Mouse (Mus musculus): ENCODE results near the gene Gse1.

Gene Gse1

DNA sequence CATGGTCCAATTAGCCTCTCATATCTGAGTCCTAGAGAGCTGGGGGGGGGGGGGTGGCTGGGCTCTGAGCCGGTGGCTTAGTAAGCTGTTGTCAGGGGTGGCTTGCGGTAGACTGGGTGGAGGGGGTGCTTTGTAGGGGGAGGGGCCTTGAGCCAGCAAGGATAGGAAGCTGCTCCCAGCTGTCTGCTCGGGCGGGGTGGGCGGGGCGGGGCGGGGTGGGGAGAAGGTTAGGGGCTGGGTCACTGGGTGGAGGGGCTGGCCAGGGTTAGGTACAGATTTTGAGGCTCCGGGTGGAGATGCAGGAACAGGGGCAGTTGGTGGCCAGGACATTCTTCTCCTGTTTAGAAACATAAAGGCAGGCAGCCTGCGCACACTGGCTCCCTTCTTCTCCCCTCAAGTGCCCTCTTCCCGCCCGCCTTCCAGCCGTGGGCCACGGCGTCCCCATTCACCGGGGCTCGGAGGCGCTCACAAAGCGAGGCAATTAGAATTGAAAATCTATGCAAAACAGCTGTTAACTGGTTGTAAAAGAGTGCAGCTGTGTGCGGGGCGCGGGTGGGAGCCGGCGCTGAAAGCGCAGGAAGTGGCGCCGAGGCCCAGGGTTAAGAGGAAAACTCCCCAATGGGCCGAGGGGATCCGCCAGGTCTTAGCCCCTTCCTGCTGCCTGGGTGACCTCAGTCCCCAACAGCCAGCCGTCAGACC, 304.4 kb downstream of the Gse1 start:
- DNase-seq (ENCODE audit: low read depth, low spot score), result no peak

GRCm38 (mm10) chr8:120533380-120533779, 305.1 kb downstream of the Gse1 start:
- no peak for DNase-seq (ENCODE audit: low read depth, low spot score)

DNA sequence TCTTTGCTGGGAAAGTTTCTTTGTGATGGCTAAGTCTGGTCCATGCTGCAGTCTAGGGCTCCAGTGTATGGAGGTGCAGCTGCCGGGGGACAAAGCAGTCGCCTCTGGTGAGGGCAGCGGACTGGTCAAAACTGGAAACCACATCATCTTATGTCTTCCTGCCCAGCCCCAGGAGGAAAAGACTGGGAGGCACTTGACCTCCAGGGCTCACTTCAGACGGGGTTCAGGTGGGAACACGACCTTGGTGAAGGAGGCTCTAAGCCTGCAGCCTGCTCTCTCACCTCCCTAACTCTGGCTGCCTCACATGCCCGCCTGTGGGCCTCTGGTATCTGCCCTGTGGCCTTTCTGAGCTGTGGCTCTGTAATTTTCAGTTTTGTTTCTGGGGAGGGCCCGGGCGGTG, 305.8 kb downstream of the Gse1 start:
- no peak for DNase-seq (ENCODE audit: low read depth, low spot score)

DNA sequence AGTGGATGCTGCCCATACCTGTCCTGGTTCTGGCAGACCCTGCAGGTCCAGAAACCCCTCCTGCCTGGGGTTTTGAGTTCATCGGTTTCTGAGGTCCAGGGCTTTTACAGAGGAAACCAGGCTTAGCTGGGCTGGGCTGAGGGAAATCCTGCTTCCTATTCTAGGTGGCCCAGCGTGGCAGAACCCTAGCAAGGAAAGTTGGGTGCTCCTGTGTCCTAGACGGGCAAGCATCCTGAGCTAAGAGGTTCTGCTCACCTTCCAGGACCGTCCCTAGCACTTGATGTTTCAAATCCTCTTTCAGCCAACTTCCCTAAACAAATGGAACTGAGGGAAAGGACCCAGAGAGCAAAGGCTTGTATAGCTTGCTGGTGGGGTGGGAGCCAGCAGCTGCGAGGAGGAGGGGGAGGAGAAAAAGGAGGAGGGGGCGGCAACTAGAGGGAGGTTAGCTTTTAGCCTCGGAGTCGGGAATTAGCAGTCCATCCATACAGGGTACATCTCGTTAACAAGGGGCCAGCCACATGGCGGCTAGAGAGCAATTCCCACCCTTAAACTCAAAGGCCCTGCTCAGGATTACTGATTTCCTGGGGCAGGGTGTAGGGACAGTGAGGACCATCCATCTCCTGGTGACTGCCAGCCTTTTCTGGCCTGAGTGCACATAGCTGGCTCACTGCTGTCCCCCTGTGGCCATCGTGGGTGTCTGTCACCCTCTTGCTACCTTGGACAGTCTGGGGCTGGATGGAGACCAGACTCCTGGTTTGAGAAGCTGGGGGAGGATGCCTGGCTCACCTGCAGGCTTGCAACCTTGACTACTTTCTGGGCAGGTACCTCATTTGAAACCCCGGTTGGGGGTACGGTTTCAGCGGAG, 306.5 kb downstream of the Gse1 start:
- peak; percentile 79 for DNase-seq (ENCODE audit: low read depth, low spot score)

GRCm38 (mm10) chr8:120535452-120536305, 307.4 kb downstream of the Gse1 start:
- DNase-seq (ENCODE audit: low read depth, low spot score), result no peak

DNA sequence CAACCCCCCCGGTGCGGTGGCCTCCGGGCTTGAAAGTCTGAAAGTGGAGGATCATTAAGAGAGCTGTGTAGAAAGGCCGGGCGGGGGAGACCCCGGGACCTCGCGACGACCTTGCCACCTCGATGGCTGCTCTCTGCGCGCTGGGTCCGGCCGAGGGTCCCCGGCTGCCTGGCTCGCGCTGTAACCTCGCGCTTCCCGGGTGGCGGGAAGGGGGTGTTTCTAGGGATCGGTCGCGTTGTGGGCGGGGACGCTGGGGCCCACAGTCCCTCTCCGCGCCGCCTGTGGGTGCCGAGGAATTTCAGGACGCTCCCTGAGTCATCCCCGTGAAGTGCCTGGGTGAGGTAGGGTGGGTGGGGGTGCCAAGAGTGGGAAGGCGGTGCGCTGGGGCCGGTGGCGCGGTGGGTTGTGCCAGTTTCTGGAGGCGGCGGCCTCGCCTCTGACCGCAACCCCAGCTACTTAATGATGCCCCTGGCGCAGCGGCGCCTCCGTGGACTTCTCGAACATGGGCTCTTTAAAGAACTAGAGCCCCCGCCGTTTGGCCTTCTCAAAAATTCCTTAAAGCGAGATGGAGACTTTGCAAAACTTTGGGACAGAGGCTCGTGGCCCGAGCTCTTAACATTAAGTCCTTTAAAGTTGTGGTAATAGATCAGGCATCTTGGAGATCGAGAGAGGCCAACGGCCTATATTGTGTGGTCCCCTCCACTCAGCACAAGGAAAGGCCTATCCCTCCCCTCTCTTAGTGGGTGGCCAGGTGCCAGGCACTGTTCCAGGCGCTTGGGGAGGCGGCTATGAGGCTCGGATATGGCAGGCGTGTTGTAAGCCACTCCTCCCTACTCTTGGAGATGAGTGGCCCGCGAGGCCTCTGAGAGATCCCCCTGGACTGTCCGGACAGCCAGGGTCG, 308.3 kb downstream of the Gse1 start:
- no peak for DNase-seq (ENCODE audit: low read depth, low spot score)

- peak; percentile 84 for DNase-seq (ENCODE audit: low read depth, low spot score)
These were observed 309.1 kb downstream of the Gse1 start for GRCm38 (mm10) chr8:120537207-120537817.

DNA sequence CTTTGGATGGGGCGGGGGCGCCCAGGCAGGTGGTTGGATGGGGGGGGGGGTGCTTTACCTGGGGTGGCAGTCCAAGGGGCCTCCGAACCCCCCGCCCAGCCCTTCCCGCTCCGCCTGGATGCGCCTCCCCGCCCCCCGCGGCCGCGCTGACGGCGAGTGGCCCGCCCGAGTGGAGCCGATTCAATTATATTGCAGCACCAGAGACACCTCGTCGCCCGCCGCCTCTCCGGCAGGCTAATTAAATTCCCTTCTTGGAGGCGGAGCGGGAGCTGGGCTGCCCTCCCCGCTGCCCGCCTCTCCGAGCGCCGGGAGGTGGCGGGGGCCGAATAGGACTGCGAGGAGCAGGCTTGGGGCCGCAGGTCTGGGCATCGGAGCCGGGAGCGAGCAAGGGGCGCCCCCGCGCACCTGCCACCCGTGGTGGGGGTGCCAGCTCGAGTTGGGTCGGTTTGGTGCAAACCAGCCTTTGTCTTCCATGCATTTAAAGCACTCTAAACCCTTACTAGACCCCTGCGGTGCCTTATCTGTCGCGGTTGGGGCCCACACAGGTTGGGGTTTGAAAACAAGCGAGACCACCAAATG, 309.7 kb downstream of the Gse1 start:
- no peak for DNase-seq (ENCODE audit: low read depth, low spot score)

- DNase-seq (ENCODE audit: low read depth, low spot score), result no peak
These were observed 310.4 kb downstream of the Gse1 start for GRCm38 (mm10) chr8:120538397-120539240.

DNA sequence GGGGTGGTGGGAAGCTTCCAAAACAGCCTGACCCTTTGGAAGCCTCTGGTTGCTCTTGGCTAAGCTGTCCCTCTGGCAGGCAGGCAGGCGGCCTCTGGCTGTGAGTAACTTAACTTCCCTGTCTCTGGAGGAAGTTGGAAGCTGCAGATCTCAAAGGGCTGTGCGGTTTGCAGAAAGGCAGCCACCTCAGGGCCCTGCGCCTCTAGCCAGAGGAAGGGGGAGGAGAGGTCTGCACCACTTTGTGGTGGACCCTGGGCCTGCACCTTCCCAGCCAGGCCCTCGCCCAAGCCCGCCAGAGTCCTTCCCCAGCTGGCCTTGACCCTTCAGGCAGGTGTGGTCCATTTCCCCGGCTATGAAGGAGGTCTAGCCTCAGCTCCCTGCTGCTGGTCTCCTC, 311.1 kb downstream of the Gse1 start:
- DNase-seq (ENCODE audit: low read depth, low spot score), result no peak

DNA sequence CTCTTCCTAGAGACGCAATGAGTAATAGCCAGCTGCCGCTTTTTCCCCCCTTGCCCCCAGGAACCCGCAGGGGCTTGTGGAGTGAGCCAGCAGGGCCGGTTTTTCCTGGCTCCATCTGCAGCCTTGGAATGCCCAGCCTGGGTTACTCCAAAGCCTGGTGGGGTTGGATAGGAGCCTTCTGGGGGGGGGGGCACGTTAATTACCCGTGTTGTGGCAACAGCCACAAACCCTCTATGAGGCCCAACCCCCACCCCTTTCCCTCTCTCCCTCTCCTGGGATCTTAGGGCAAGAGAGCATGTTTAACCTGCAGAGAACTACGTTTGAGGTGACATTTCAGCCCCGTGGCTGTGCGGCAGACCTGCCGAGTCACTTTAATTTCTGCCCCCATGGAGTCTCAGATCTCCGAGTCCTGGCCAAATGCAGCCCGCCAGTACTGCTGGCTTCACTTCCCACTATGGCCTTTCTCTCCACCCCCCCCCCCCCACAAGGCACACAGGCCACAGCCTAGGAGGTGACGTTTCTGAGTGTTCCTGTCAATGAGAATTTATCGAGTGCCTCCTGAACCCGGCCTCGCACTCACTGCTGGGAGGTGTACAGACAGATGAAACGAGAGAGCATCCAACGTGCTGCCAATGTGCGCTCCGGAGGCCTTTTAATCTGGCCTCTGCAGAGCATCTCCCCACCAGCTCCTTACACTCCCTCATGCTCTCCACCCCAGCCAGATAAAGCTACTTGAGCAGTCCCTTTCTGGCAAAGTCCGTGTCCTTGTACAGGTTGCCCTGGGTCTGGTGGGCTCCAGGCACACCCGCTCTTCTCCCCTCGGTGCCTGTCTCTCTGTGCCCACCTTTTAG, 311.7 kb downstream of the Gse1 start:
- DNase-seq (ENCODE audit: low read depth, low spot score), result no peak

GRCm38 (mm10) chr8:120542995-120543394, 314.7 kb downstream of the Gse1 start:
- DNase-seq (ENCODE audit: low read depth, low spot score), result no peak

DNA sequence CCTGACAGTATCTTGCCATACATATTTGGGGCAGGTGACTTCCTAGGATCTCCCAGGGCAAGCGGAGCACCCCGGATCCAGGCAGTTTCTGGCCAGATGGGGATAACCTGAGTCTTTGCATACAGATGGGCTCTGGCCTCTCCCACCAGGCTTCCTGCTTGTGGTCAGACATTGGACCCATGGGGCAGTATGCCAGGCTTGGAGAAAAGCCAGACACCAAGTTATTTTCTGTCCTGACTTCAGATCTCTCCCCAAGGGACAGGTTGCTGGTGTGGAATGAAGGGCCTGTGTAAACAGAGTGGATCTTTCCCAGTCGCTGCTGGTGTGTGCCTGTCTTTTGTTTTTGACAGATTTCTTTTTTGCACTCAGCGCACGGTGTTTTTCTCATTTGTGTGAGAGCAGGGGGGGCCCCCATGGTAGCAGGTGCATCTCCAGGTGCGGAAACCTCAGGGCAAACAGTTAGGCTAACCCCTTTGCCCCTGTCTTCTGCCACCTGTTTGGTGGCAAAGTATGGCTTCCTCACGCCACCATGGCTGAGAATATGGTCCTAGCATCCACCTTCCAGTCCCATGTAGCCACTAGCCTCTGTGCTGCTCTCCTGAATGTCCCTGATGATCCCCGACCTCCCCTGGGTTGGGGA, 315.3 kb downstream of the Gse1 start:
- DNase-seq (ENCODE audit: low read depth, low spot score), result no peak

- DNase-seq (ENCODE audit: low read depth, low spot score), result no peak
These were observed 315.9 kb downstream of the Gse1 start for GRCm38 (mm10) chr8:120544155-120544554.

- DNase-seq (ENCODE audit: low read depth, low spot score), result no peak
These were observed 319.3 kb downstream of the Gse1 start for GRCm38 (mm10) chr8:120547562-120547961.

- no peak for DNase-seq (ENCODE audit: low read depth, low spot score)
These were observed 320.1 kb downstream of the Gse1 start for GRCm38 (mm10) chr8:120548313-120548761.

- DNase-seq (ENCODE audit: low read depth, low spot score), result no peak
These were observed 321.2 kb downstream of the Gse1 start for GRCm38 (mm10) chr8:120549321-120549921.
